8 mouse cellular contexts compared by ENCODE assay signal in genomic region chr9:78587914-78588313, GRCm38 (mm10). TPM values are rescaled to one million over a fixed set of nuclear protein-coding genes. Genes with fewer than 3 reads are reported as not detected.
DNase-seq lines count a peak whose midpoint lies in the region; ATAC-seq and TF ChIP-seq lines count a peak whose summit lies in the region.

TSS of gene Slc17a5 (minus strand) at chr9:78588041.

- H3K9ac ChIP-seq in forebrain, embryonic 12.5 days: peak within 1 kb of the TSS; percentile 74
- peak within 1 kb of the TSS; percentile 75 for H3K9ac ChIP-seq in heart, postnatal 0 days (replicated peaks; ENCODE audit: low read depth, low read length)
- peak within 1 kb of the TSS; percentile 77 for H3K9ac ChIP-seq in liver, embryonic 16.5 days (ENCODE audit: low read depth, low read length)
- H3K9ac ChIP-seq in neural tube, embryonic 13.5 days: peak within 1 kb of the TSS; percentile 79

- H3K4me1 ChIP-seq in E14TG2a.4 (replicated peaks; ENCODE audit: low read depth, low read length): peaks cover 38% of the 10 kb centered on the region
- no peaks in the 10 kb centered on the region for H3K4me1 ChIP-seq in forebrain, embryonic 12.5 days
- H3K4me1 ChIP-seq in heart, postnatal 0 days (ENCODE audit: control insufficient read depth, insufficient read depth): 0 out of 2 replicates have a peak, but pooled peaks cover 6% of the 10 kb centered on the region
- H3K4me1 ChIP-seq in liver, embryonic 16.5 days (ENCODE audit: control insufficient read depth, low read depth, low read length): peaks cover 10% of the 10 kb centered on the region
- peaks cover 12% of the 10 kb centered on the region for H3K4me1 ChIP-seq in neural tube, embryonic 13.5 days (replicated peaks)
- peaks cover 8% of the 10 kb centered on the region for H3K4me1 ChIP-seq in testis, adult 2 months (ENCODE audit: control insufficient read depth, insufficient read depth, low read length)

- DNase-seq in c-Kit-positive CD71-positive TER-119-positive erythroid progenitor cells, embryonic 14.5 days (ENCODE audit: low spot score): peak; percentile 97
- DNase-seq in heart, postnatal 0 days (ENCODE audit: low spot score): peak; percentile 94
- peak; percentile 95 to 96 for DNase-seq in kidney, postnatal 4 days

- no peaks in the 10 kb centered on the region for H3K36me3 ChIP-seq in E14TG2a.4 (ENCODE audit: insufficient read depth, low read length)
- H3K36me3 ChIP-seq in forebrain, embryonic 12.5 days (replicated peaks): no peaks in the 10 kb centered on the region; the same call in 1 of the 2 replicates
- H3K36me3 ChIP-seq in heart, postnatal 0 days (replicated peaks; ENCODE audit: control insufficient read depth, insufficient read depth, low read length): no peaks in the 10 kb centered on the region
- H3K36me3 ChIP-seq in liver, embryonic 16.5 days (ENCODE audit: control insufficient read depth, insufficient read depth): no peaks in the 10 kb centered on the region
- peaks cover 11% of the 10 kb centered on the region for H3K36me3 ChIP-seq in neural tube, embryonic 13.5 days
- no peaks in the 10 kb centered on the region for H3K36me3 ChIP-seq in testis, adult 2 months (ENCODE audit: control insufficient read depth, insufficient read depth, low read length)

- peak; percentile 74 for TF ChIP-seq EP300 in heart, postnatal 0 days (IDR thresholded peaks at IDR 0.05; ENCODE audit: low read depth)

- no peaks in the 10 kb centered on the region for H3K9me3 ChIP-seq in E14TG2a.4 (ENCODE audit: low read length)
- no peaks in the 10 kb centered on the region for H3K9me3 ChIP-seq in forebrain, embryonic 12.5 days
- H3K9me3 ChIP-seq in heart, postnatal 0 days (replicated peaks; ENCODE audit: control insufficient read depth, low read length): no peaks in the 10 kb centered on the region
- no peaks in the 10 kb centered on the region for H3K9me3 ChIP-seq in liver, embryonic 16.5 days (replicated peaks; ENCODE audit: control insufficient read depth, low read length)
- no peaks in the 10 kb centered on the region for H3K9me3 ChIP-seq in neural tube, embryonic 13.5 days

- H3K27me3 ChIP-seq in E14TG2a.4 (ENCODE audit: insufficient read depth, low read length): no peaks in the 10 kb centered on the region
- no peaks in the 10 kb centered on the region; the same call in 1 of the 2 replicates for H3K27me3 ChIP-seq in forebrain, embryonic 12.5 days
- no peaks in the 10 kb centered on the region for H3K27me3 ChIP-seq in heart, postnatal 0 days (ENCODE audit: control insufficient read depth, insufficient read depth, low read length)
- no peaks in the 10 kb centered on the region for H3K27me3 ChIP-seq in liver, embryonic 16.5 days (ENCODE audit: control insufficient read depth, insufficient read depth, low read depth, low read length)
- no peaks in the 10 kb centered on the region for H3K27me3 ChIP-seq in neural tube, embryonic 13.5 days
- no peaks in the 10 kb centered on the region for H3K27me3 ChIP-seq in testis, adult 2 months (ENCODE audit: control insufficient read depth, insufficient read depth, low read length)

- H3K4me2 ChIP-seq in forebrain, embryonic 12.5 days: peak within 1 kb of the TSS; percentile 68
- H3K4me2 ChIP-seq in heart, postnatal 0 days (ENCODE audit: low read depth, low read length): peak within 1 kb of the TSS; percentile 90
- H3K4me2 ChIP-seq in liver, embryonic 16.5 days (ENCODE audit: low read depth, low read length): peak within 1 kb of the TSS; percentile 89
- peak within 1 kb of the TSS; percentile 61 for H3K4me2 ChIP-seq in neural tube, embryonic 13.5 days

- peak within 1 kb of the TSS; percentile 66 for H3K27ac ChIP-seq in forebrain, embryonic 12.5 days
- peak within 1 kb of the TSS; percentile 58 for H3K27ac ChIP-seq in heart, postnatal 0 days (ENCODE audit: low read depth)
- H3K27ac ChIP-seq in liver, embryonic 16.5 days (ENCODE audit: low read length): peak within 1 kb of the TSS; percentile 60
- peak within 1 kb of the TSS; percentile 78 for H3K27ac ChIP-seq in neural tube, embryonic 13.5 days (replicated peaks)
- H3K27ac ChIP-seq in testis, adult 2 months (ENCODE audit: control insufficient read depth, insufficient read depth, low read depth, low read length): no peak within 1 kb of the TSS

- TF ChIP-seq POLR2A in testis, adult 2 months (IDR thresholded peaks at IDR 0.05; ENCODE audit: control insufficient read depth, low read depth, low read length): peak; percentile 70

- whole genome bisulfite sequencing in forebrain, embryonic 12.5 days: 0% methylated on average over 27 of the region's 27 CpGs
- WGBS in heart, postnatal 0 days: under 1% methylated on average over 27 of the region's 27 CpGs
- whole genome bisulfite sequencing in liver, embryonic 16.5 days (ENCODE audit: insufficient replicate concordance): under 1% methylated on average over 27 of the region's 27 CpGs
- WGBS in neural tube, embryonic 13.5 days: under 1% methylated on average over 27 of the region's 27 CpGs

- TF ChIP-seq CTCF in E14TG2a.4 (conservative IDR thresholded peaks at IDR 0.05; ENCODE audit: low read length): no peak
- TF ChIP-seq CTCF in heart, postnatal 0 days (IDR thresholded peaks at IDR 0.05; ENCODE audit: low read depth): 0 out of 2 replicates have a peak, but pooled peaks have one; percentile 10
- no peak for TF ChIP-seq CTCF in testis, adult 2 months (IDR thresholded peaks at IDR 0.05; ENCODE audit: control insufficient read depth, insufficient read depth, insufficient replicate concordance, low read depth, low read length)

- peak within 1 kb of the TSS; percentile 85 for H3K4me3 ChIP-seq in E14TG2a.4 (replicated peaks; ENCODE audit: low read length)
- peak within 1 kb of the TSS; percentile 73 for H3K4me3 ChIP-seq in forebrain, embryonic 12.5 days (replicated peaks)
- peak within 1 kb of the TSS; percentile 83 for H3K4me3 ChIP-seq in heart, postnatal 0 days (ENCODE audit: low read depth, low read length)
- peak within 1 kb of the TSS; percentile 72 for H3K4me3 ChIP-seq in liver, embryonic 16.5 days (ENCODE audit: low read depth, low read length)
- H3K4me3 ChIP-seq in neural tube, embryonic 13.5 days: peak within 1 kb of the TSS; percentile 63
- peak within 1 kb of the TSS; percentile 87 for H3K4me3 ChIP-seq in testis, adult 2 months (ENCODE audit: control insufficient read depth, low read depth, low read length)

- ATAC-seq in forebrain, embryonic 12.5 days (ENCODE audit: low FRiP score): peak; percentile 98
- ATAC-seq in heart, postnatal 0 days (ENCODE audit: insufficient read depth, low read depth): peak; percentile 99
- peak; percentile 97 for ATAC-seq in liver, embryonic 16.5 days (ENCODE audit: low read depth)
- ATAC-seq in neural tube, embryonic 13.5 days (ENCODE audit: low read depth): peak; percentile 98

RNA-seq across cellular contexts. Expression of gene Slc17a5, which starts in this region (rescaled TPM):
- polyA plus RNA-seq in forebrain, embryonic 12.5 days (2016; fragmentation: Nextera tagmentation; extraction: Ambion mirVana): 13.5 and 13.7 TPM in 2 replicates
- total RNA-seq in heart, postnatal 0 days (2014; rRNA removed; ENCODE audit: low replicate concordance): 6.3 and 13.4 TPM in 2 replicates
- polyA plus RNA-seq in heart, postnatal 0 days (2015; fragmentation: Nextera tagmentation; extraction: Ambion mirVana): 7.3 and 8.0 TPM in 2 replicates
- polyA plus RNA-seq in liver, embryonic 16.5 days (2015; fragmentation: Nextera tagmentation; extraction: Ambion mirVana): 4.8 and 5.8 TPM in 2 replicates
- 15.6 and 19.8 TPM in 2 replicates for polyA plus RNA-seq in neural tube, embryonic 13.5 days (2015; fragmentation: Nextera tagmentation; extraction: Ambion mirVana)
- polyA plus RNA-seq in testis, adult 2 months (2012; rRNA removed): 1.9 and 2.2 TPM in 2 replicates
